Mouse (Mus musculus) MEL (cell line): ENCODE measurements at regions not wholly inside any gene's neighbourhood (a gene's known extent, or its start where the extent isn't known, plus 50 kb on each side); places are given as distances from the start of the nearest gene placed in this dataset.

Experiments used
- CTCF ChIP-seq, 3 experiments: IDR thresholded peaks in 2 of 3; conservative IDR thresholded peaks in 1 of 3; 2 replicates each; pipeline ENCODE4 v1.5.1; 2011 to 2012; ENCODE audit warnings: low read length in 3 of 3, low read depth in 2 of 3, mild to moderate bottlenecking in 2 of 3, improper control_type of control experiment in 1 of 3, inconsistent platforms in 1 of 3, mixed read lengths in 1 of 3, moderate library complexity in 1 of 3; ENCODE audit not compliant: control insufficient read depth in 1 of 3, insufficient read depth in 1 of 3, poor library complexity in 1 of 3, severe bottlenecking in 1 of 3
- ELF1 ChIP-seq: IDR thresholded peaks from 2 replicates; pipeline ENCODE4 v1.6.1; 2014; ENCODE audit warnings: low read depth, mild to moderate bottlenecking, inconsistent platforms, low read length, improper control_type of control experiment, moderate library complexity
- EP300 ChIP-seq, 2 experiments: IDR thresholded peaks; 2 replicates each; pipeline ENCODE4 v1.6.1; 2011; ENCODE audit warnings: improper control_type of control experiment in 2 of 2, low read length in 2 of 2, low read depth in 1 of 2, mild to moderate bottlenecking in 1 of 2
- GATA1 ChIP-seq: IDR thresholded peaks from 2 replicates; pipeline ENCODE4 v1.6.1; 2011; ENCODE audit warnings: low read depth, low read length, improper control_type of control experiment
- KAT2A ChIP-seq: conservative IDR thresholded peaks from 2 replicates; pipeline ENCODE4 v1.6.1; 2012; ENCODE audit warnings: low read depth, low read length, improper control_type of control experiment, inconsistent platforms
- MAX ChIP-seq: IDR thresholded peaks from 2 replicates; pipeline ENCODE4 v1.6.1; 2011; ENCODE audit warnings: low read length, improper control_type of control experiment
- NRF1 ChIP-seq: IDR thresholded peaks from 2 replicates; pipeline ENCODE4 v1.6.1; 2014; ENCODE audit warnings: low read depth, mild to moderate bottlenecking, inconsistent platforms, low read length, improper control_type of control experiment, moderate library complexity; ENCODE audit not compliant: poor library complexity, insufficient read depth, severe bottlenecking
- POLR2A ChIP-seq, 2 experiments: IDR thresholded peaks; 2 replicates each; pipeline ENCODE4 v1.6.1; 2011 to 2012; ENCODE audit warnings: low read length in 2 of 2, mild to moderate bottlenecking in 2 of 2, control low read depth in 1 of 2, improper control_type of control experiment in 1 of 2, low read depth in 1 of 2, moderate library complexity in 1 of 2; ENCODE audit not compliant: control insufficient read depth in 1 of 2, insufficient read depth in 1 of 2, poor library complexity in 1 of 2
- TAL1 ChIP-seq: IDR thresholded peaks from 2 replicates; pipeline ENCODE4 v1.6.1; 2012; ENCODE audit warnings: mild to moderate bottlenecking, inconsistent platforms, low read length, moderate library complexity, mixed read lengths
- USF2 ChIP-seq, 2 experiments: IDR thresholded peaks; 2 replicates each; pipeline ENCODE4 v1.6.1; 2011 to 2012; ENCODE audit warnings: improper control_type of control experiment in 2 of 2, low read length in 2 of 2, borderline replicate concordance in 1 of 2, inconsistent platforms in 1 of 2, low read depth in 1 of 2, mild to moderate bottlenecking in 1 of 2; ENCODE audit not compliant: insufficient read depth in 1 of 2
- ZC3H11A ChIP-seq: IDR thresholded peaks from 2 replicates; pipeline ENCODE4 v1.6.1; 2012; ENCODE audit warnings: low read depth, mild to moderate bottlenecking, inconsistent platforms, low read length, improper control_type of control experiment
- ZNF384 ChIP-seq: IDR thresholded peaks from 2 replicates; pipeline ENCODE4 v1.6.1; 2012; ENCODE audit warnings: low read depth, mild to moderate bottlenecking, inconsistent platforms, low read length, improper control_type of control experiment

DNA sequence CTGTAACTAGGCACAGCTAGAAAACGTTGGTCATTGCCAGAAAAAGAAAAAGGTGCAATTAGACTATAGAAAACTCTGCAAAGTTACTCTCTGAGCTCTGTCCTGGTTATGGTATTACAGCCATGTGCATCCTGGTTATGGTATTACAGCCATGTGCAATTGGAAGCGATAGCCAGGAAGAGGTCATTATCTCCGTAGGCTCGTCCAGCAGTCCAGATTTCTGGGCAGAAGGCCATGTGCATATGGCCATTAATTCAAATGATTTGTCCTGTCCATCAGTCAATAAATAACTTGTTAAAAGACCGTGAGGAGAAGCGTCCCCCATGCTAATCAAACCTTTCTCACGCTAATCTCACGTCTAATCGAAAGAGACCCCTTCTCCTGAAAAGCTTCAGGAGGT is 75.7 kb upstream of the Samsn1 start:
- TF ChIP-seq TAL1 (no peak), CTCF (IDR thresholded peaks at IDR 0.05 in 2 of 3, conservative IDR thresholded peaks at IDR 0.05 in 1 of 3; ENCODE audit: control insufficient read depth in 1 of 3, insufficient read depth in 1 of 3, low read depth in 2 of 3, low read length in 3 of 3, poor library complexity in 1 of 3, severe bottlenecking in 1 of 3) (no peak), ELF1 (no peak), USF2 (IDR thresholded peaks at IDR 0.05; ENCODE audit: borderline replicate concordance in 1 of 2, insufficient read depth in 1 of 2, low read depth in 1 of 2, low read length in 2 of 2) (no peak), ZC3H11A (no peak), ZNF384 (no peak), KAT2A (no peak), EP300 (IDR thresholded peaks at IDR 0.05; ENCODE audit: low read depth in 1 of 2, low read length in 2 of 2) (no peak), MAX (no peak), NRF1 (no peak), GATA1 (no peak), POLR2A (IDR thresholded peaks at IDR 0.05; ENCODE audit: control insufficient read depth in 1 of 2, insufficient read depth in 1 of 2, low read depth in 1 of 2, low read length in 2 of 2, poor library complexity in 1 of 2) (no peak)
